Mouse (Mus musculus) liver, adult (tissue): ENCODE results near the gene Kcnh2.
A peak's percentile ranks its signal among the peaks of the same experiment; 100 is the strongest.

ENCODE experiments used
- GATA4 ChIP-seq: IDR thresholded peaks from 2 replicates; pipeline ENCODE4 v1.6.1; 2014; ENCODE audit warnings: mild to moderate bottlenecking, low read length; ENCODE audit not compliant: insufficient replicate concordance

Gene Kcnh2

GRCm38 (mm10) chr5:24383026-24383859, 31.8 kb upstream of the Kcnh2 start:
- no peak for TF ChIP-seq GATA4

GRCm38 (mm10) chr5:24381988-24382387, 30.6 kb upstream of the Kcnh2 start:
- no peak for TF ChIP-seq GATA4

- no peak for TF ChIP-seq GATA4
Measured at GRCm38 (mm10) chr5:24381486-24381885, 30.1 kb upstream of the Kcnh2 start.

GRCm38 (mm10) chr5:24380499-24380898, 29.1 kb upstream of the Kcnh2 start:
- TF ChIP-seq GATA4 = no peak

- no peak for TF ChIP-seq GATA4
Measured at GRCm38 (mm10) chr5:24379501-24379900, 28.1 kb upstream of the Kcnh2 start.

GRCm38 (mm10) chr5:24378700-24379099, 27.3 kb upstream of the Kcnh2 start:
- TF ChIP-seq GATA4 = peak; percentile 51; the same call in 1 of the 2 replicates

- TF ChIP-seq GATA4 = no peak
Measured at GRCm38 (mm10) chr5:24374666-24375328, 23.4 kb upstream of the Kcnh2 start.

GRCm38 (mm10) chr5:24374216-24374615, 22.8 kb upstream of the Kcnh2 start:
- TF ChIP-seq GATA4 = no peak

GRCm38 (mm10) chr5:24373807-24374206, 22.4 kb upstream of the Kcnh2 start:
- TF ChIP-seq GATA4 = no peak

- TF ChIP-seq GATA4 = no peak
Measured at GRCm38 (mm10) chr5:24369767-24370166, 18.4 kb upstream of the Kcnh2 start.

GRCm38 (mm10) chr5:24366426-24366825, 15.0 kb upstream of the Kcnh2 start:
- no peak for TF ChIP-seq GATA4

- TF ChIP-seq GATA4 = peak; percentile 80; the same call in 1 of the 2 replicates
Measured at GRCm38 (mm10) chr5:24365528-24365927, 14.1 kb upstream of the Kcnh2 start.

GRCm38 (mm10) chr5:24364963-24365362, 13.6 kb upstream of the Kcnh2 start:
- TF ChIP-seq GATA4 = no peak

GRCm38 (mm10) chr5:24364508-24364907, 13.1 kb upstream of the Kcnh2 start, which contains the start of gene Nos3:
Gene Nos3, plus strand, starts transcription at chr5:24364810.
- TF ChIP-seq GATA4 = peak; percentile 51; the same call in 1 of the 2 replicates

GRCm38 (mm10) chr5:24364061-24364460, 12.7 kb upstream of the Kcnh2 start:
- no peak for TF ChIP-seq GATA4

- TF ChIP-seq GATA4 = no peak
Measured at GRCm38 (mm10) chr5:24363467-24363866, 12.1 kb upstream of the Kcnh2 start.

- TF ChIP-seq GATA4 = no peak
Measured at GRCm38 (mm10) chr5:24360792-24361454, 9.5 kb upstream of the Kcnh2 start.
